ENCODE assay signal across 8 mouse cellular contexts in the genomic region with DNA sequence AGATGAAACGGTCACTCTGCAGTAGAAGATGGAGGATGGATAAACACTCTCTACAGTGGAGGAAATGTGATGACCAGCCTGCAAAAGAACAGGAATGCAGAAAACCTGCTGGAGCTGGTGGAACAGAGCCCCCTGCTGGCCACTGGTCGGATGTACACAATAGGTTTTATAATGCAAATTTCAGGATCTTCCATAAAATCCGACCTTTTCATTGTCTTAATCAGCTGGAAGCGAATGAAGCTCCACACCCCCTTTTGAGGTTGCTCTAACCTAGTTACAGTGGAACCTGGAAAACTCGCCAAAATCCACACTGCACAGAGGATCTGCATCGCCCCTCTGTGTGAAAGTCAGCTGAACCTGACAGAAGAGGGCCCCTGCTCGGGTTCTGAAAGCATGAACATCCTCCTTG.
DNase-seq lines count a peak whose midpoint lies in the region; ATAC-seq lines count a peak whose summit lies in the region.
"Had no signal": no experiment of that assay in that cellular context is flagged by ENCODE, and none has a peak within 500 bp of the region (broad histone marks: within the 10 kb centered on the region; RNA-seq: fewer than 3 reads in every experiment).

No protein-coding gene starts in this region.

- peak; percentile 8 for DNase-seq in MEL-GATA-1-ER (ENCODE audit: extremely low read depth, low read depth)
- peak; percentile 71 to 83 for DNase-seq in adrenal gland, postnatal 36 days
- DNase-seq in heart, postnatal 14 days, result peak; percentile 69 to 75
- peak; percentile 41 to 81 for DNase-seq in layer of hippocampus, adult 8-10 months (ENCODE audit: low spot score in 2 of 2)
- peak; percentile 82 for DNase-seq in right cerebral cortex, postnatal 14 days

- no peaks in the 10 kb centered on the region for H3K36me3 ChIP-seq in embryonic facial prominence, embryonic 12.5 days
- H3K36me3 ChIP-seq: limb, embryonic 15.5 days had no signal

- 17% methylated on average over 7 of the region's 7 CpGs for WGBS in embryonic facial prominence, embryonic 12.5 days

- peak overlapping the region; percentile 13; the same call in 1 of the 2 replicates for H3K4me2 ChIP-seq in embryonic facial prominence, embryonic 12.5 days (replicated peaks)
- H3K4me2 ChIP-seq: limb, embryonic 15.5 days had no signal

- no peaks in the 10 kb centered on the region for H3K9me3 ChIP-seq in embryonic facial prominence, embryonic 12.5 days
- H3K9me3 ChIP-seq: limb, embryonic 15.5 days had no signal

- H3K4me3 ChIP-seq in embryonic facial prominence, embryonic 12.5 days, result no peak overlapping the region
- H3K4me3 ChIP-seq: limb, embryonic 15.5 days had no signal

- intact Hi-C loops in heart, postnatal 14 days (cut with DNase I), result loop anchor here (1.0 to 5.0 kb wide), 2 partner anchors 259 to 352 kb away; a partner anchor contains a TSS

- no peaks in the 10 kb centered on the region for H3K27me3 ChIP-seq in embryonic facial prominence, embryonic 12.5 days
- H3K27me3 ChIP-seq: limb, embryonic 15.5 days had no signal

- peaks cover 3% of the 10 kb centered on the region; the same call in 1 of the 2 replicates for H3K4me1 ChIP-seq in embryonic facial prominence, embryonic 12.5 days
- H3K4me1 ChIP-seq: limb, embryonic 15.5 days had no signal

- H3K9ac ChIP-seq in embryonic facial prominence, embryonic 12.5 days, result no peak overlapping the region
- H3K9ac ChIP-seq: limb, embryonic 15.5 days had no signal

- no peak for ATAC-seq in embryonic facial prominence, embryonic 12.5 days (ENCODE audit: insufficient number of reproducible peaks, insufficient read depth, low FRiP score, low TSS enrichment)
- ATAC-seq in megakaryocyte, adult 5-6 weeks (ENCODE audit: poor library complexity, severe bottlenecking), result peak; percentile 76

- no peak overlapping the region for H3K27ac ChIP-seq in embryonic facial prominence, embryonic 12.5 days
- H3K27ac ChIP-seq: limb, embryonic 15.5 days had no signal

Comparison
In these comparisons a context has a peak if more than half of its experiments do, and no peak if none do; other contexts are left out.
1. DNase-seq: peak in every context shown above with its lines; median percentile 82 in right cerebral cortex, postnatal 14 days; 77 in adrenal gland, postnatal 36 days; 72 in heart, postnatal 14 days; 61 in layer of hippocampus, adult 8-10 months; 8 in MEL-GATA-1-ER.